Mouse (Mus musculus): ENCODE data around the gene 6030445D17Rik.

6030445D17Rik gene

DNA sequence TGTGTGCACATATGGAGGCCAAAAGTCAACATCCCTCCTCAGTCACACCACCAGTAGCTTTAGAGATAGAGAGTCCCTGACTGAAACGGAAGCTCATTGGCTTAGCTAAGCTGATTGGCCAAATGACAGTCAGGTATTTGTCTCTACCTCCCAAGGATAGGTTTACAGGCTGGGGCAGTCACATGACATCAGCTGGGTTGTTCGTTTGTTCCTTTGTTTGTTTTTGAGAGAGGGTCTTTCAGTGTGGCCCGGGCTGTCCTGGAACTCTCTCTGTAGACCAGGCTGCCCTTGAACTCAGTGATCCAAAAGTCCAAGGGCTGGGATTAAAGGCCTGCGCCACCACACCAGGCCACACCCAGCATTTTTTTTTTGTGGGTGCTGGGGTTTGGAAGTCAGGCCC lies 844 bp upstream of the 6030445D17Rik start:
- DNase-seq (ENCODE audit: low spot score) = no peak

DNA sequence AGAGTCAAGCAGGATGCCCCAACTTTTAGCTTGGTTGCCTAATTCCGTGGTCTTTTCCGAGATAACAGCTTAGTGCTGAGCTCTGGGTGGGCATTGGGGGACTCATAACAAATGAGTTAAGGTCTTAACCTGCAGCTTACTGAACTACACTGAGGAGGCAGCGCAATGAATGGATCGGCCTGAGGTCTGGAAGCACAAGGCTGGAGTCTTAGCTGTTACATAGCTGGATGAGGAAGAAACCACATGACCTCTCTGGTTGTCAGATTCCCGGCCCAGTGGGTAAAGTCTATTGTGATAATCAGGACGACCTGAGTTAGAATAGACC lies 327 bp upstream of the 6030445D17Rik start:
- DNase-seq (ENCODE audit: low spot score) = no peak

DNA sequence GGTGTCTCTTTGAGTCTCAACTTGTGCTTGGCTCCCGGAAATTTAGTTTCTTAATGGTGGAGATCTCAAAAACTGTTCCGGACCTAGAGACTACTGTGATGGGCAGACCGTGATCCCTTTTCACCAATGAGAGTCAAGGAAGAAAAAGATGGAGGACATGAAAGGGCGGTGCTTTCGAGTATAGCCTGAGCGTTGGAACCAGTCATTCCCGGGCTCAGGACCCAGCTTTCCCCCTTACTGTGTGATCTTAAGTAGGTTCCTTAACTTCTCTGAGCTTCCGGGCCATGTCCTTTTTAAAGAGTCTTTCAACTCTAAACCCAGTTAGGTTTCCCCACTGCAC lies 759 bp downstream of the 6030445D17Rik start:
- DNase-seq (ENCODE audit: low spot score) = no peak

DNA sequence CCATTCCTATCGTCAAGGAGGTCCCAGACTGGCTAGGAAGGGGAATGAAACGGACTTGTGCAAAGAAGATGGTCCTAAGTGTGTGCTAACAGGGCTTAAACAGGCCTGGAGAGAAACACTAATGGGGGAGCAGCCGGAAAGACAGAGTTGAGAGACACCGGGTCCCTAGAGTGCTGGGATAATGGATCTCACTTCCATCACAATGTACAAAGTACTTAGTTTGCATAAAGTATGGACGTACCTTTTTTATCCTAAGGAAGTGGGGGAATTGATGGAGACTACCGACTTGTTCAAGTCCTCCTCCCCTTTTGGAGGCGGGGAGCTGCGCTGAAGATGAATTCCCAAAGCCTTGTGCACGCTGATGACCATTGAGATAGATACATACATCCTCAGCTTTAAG lies 1.4 kb downstream of the 6030445D17Rik start:
- DNase-seq (ENCODE audit: low spot score) = no peak

DNA sequence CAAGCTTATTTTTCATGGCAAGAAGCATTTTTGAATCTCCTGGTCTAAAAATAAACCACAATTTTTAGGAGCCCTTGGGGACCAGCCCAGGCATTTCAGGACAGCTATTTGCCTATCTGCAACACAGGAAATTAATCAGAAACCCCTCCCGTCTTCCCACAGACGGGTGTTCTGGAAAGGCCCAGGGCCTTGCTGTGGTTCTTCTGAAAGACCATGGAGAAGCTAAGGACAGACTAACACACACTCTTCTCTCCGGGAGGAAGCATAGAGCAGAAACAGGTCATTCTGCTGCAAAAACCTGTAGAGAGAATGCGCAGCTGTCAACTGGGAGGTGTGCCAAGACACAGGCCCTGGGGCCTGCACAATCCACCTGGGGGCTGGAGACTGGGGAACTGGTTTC lies 4.2 kb downstream of the 6030445D17Rik start:
- no peak for DNase-seq (ENCODE audit: low spot score)

DNA sequence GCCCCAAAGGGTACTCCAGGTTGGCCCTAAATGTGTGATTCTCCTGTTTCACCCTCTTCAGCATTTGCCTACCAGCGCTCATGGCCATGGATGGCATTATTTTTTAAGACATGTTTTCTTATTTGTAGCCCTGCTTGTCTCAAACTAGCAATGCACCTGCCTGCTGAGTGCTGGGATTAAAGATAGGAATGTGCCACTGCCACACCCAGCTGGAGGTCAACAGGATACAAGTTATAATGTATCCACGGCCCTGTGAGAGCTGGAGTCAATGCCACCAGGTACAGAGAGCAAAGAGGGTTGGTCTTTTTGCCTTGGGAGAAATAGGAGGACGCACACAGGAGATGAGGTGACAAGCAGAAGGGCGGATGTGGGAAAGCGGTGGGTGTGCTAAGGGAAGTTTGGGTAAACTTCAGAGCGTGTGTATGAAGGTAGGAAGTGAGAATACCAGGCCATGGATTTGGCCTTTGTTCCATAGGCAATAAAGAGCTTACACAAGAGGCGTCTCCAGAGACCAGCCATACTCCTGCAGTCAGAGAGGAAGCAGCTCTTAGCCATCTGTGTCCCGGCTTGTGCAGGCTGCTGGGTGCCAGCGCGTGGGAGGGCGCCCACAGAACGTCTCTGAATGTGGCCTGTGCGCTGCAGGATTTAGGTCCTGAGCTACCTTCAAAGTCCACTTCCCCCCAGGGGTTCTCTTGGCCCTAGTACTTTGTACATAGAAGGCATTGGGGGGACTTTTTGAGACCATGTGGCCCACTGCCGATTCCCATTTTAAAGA lies 6.7 kb downstream of the 6030445D17Rik start:
- no peak for DNase-seq (ENCODE audit: low spot score)

DNA sequence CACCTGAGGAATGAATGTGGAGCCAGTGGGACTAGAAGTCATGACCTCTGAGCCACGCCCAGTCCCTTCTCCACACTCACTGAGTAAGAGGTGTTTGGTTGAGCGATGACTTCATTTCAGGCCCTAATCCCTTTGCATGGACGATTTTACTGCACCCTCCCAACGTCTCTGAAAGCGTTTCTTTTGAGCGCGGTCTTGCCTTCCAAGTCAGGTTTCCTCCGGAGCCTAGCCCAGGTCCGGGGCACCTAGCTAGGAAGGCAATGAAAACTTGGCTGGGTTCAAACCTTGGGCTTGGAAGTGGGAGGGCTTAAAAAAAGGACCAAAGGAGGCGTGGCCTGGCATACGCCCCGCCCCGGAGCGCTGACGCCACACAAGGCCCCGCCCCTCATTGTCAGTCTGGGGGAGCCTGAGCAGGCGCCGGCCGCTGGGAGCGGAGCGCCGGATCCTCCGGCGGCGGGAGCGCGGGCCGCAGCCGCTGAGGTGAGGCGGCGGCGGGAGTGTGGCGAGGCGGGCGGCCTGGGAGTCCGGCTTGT lies 7.4 kb downstream of the 6030445D17Rik start, which contains the start of gene Luzp1:
Luzp1 (plus strand) TSS at position 391 of the 533 bp plus-strand sequence.
- peak; percentile 76 for DNase-seq (ENCODE audit: low spot score)

DNA sequence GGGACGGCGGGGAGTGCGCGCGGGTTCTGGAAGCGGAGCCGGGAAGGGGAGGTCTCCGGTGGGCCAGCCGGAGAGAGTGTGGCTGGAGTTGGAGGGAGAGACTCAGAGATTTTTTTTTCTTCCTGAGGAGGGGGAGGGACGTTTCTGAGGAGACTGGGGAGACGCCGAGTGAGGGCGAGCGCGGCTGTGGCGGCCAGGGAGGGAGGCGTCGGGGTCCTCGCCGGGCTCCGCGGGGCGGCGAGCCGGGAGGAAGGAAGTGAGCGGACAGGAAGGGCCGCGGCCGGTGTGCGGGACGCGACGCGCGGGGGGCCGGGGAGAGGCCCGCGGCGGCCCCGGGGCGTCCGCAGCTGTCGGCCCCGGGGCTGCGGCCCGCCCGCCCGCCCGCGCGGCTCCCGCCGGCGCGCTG lies 7.9 kb downstream of the 6030445D17Rik start:
- DNase-seq (ENCODE audit: low spot score) = no peak

DNA sequence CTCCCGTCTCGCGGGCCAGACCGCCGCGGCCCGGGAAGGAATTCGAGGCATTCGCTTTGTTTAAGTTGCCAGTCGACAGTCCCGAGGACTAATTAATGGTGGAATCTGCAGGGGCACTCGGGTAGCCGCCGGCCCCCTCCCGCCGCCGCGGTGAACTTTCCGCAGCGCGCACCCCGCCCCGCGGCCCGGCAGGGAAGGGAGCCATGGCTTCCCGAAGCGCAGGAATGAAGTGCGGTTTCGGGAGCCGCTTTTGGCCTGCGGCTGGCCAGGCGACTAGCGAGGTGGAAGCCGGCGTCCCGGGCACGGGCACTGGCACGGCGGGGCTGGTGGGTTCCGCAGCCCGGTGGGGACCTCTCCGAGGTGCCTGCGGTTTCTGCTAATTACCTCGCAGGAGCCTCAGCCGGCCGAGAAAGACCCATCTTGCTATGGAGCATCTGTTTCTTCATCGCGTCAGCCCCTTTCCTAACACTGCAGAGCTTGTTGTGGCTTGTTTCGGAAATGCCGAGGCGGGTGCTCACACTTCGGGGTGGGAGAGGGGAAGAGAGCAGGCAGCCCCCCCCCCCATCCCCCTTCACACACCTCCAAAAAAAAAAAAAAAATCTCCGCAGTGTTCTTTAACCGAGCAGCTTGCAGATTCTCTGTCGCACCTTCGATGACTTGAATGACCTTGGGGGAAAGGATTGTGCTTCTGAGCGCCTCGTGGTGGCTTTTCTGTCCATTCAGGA lies 8.5 kb downstream of the 6030445D17Rik start:
- no peak for DNase-seq (ENCODE audit: low spot score)

DNA sequence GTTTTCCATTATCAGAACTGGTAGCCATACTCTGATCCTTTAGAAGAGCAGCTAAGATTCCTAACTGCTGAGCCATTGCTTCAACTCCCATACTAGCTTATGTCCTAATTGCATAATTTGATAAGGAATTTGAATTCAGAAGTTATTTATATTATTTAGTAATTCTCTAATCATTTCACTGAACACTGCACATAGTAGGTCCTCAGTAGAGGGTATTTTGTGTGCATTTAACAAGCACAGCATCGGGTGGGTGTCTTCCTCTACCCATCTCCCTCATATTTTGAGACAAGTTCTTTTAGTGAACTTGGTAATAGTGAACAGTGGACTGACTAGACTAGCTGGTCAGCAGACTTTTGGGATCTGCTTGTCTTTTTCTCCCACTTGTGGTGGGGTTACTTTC lies 14.6 kb downstream of the 6030445D17Rik start:
- no peak for DNase-seq (ENCODE audit: low spot score)

DNA sequence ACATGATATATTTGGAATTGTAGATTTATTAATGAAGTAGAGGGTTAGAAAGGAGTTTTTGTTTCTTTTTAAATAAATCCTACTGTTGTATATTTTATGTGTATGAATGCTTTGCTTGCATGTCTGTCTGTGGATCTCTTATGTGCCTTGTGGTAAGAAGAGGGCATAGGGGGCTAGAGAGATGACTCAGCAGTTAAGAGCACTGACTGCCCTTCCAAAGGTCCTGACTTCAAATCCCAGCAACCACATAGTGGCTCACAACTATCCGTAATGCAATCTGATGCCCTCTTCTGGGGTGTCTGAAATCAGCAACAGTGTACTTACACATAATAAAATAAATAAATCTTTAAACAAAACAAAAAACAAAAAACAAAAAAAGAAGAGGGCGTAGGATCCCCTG lies 24.5 kb downstream of the 6030445D17Rik start:
- DNase-seq (ENCODE audit: low spot score) = no peak

DNA sequence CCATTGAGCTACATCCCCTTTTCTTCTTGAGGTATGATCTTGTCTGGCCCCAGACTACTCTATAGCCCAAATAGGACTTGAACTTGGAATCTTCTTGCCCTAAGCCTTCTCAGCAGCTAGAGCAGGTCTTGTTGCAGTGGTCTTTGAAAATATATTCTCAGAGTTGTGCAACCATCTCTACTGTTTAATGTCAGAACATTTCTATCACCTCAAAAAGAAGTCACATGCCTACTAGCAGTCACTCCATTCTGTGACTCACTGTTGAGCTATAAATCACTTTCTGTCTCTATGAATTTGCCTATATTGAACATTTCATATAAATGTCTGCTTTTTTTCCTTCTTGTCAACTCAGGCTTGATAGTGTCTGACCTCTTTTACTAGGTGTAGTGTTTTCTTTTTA lies 33.9 kb downstream of the 6030445D17Rik start:
- no peak for DNase-seq (ENCODE audit: low spot score)

DNA sequence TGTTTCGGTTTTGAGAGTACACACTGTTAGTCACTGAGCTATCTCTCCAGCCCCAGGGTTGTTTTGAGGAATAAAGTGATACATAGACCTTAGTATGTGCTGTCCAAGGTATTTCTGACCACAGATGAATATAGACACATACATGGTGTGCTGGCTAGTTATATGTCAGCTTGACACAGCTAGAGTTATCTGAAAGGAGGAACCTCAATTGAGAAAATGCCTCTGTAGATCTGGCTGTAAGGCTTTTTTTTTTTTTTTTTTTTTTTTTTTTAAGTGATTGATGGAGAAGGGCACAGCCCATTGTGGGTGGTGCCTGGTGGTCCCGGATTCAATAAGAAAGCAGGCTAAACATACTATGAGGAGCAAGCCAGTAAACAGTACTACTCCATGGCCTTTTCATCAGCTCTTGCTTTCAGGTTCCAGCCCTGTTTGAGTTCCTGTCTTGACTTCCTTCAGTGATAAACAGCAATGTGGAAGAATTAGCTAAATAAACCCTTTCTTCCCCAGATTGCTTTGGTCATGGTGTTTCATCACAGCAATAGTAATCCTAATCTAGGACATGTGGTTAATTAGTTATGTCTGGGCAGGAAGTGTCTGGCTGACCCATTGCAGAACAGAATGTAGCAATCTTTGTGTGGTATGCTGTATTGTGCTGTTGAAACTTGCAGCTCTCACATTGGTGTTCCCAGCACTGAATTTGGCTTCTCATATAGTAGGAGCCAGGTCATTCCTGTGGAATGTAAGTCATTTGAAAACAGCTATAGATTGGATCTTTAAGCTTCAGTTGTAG lies 43.6 kb downstream of the 6030445D17Rik start:
- no peak for DNase-seq (ENCODE audit: low spot score)

DNA sequence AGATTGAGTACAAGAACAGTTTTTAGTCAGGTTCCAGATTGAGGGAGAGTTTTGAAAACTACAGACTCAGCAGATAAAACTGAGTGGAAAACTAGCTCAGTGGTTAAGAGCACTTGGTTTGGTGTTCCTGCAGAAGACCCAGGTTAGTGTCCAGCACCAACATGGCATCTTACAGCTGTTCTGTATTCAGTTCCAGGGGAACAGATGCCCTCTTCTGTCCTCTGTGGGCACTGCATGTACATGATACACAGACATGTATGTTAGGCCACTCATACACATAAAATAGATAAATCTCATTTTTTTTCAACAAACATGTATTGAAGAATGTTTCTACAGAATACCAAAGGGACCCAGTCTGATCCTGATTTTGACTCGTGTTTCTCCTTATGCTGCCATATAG lies 47.8 kb downstream of the 6030445D17Rik start:
- DNase-seq (ENCODE audit: low spot score) = no peak

DNA sequence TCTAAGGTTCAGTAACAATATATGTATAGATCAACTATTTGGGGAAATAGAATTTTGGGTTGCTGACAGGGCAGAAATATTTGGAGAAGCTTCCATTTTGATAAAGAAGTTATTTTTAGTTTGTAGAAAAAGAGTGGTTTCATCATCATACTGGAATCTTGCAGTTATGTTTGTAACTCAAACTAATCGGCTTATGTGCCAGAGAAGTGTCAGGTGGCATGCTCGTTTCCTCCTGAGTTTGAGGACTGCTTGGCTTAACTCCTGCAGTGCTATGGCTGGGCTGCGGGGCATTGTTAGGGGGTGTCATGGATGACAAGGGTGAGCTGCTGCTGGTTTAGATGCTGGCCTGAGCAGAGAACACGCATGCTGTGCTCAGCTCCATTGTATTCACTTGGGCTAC lies 49.7 kb downstream of the 6030445D17Rik start:
- no peak for DNase-seq (ENCODE audit: low spot score)

DNA sequence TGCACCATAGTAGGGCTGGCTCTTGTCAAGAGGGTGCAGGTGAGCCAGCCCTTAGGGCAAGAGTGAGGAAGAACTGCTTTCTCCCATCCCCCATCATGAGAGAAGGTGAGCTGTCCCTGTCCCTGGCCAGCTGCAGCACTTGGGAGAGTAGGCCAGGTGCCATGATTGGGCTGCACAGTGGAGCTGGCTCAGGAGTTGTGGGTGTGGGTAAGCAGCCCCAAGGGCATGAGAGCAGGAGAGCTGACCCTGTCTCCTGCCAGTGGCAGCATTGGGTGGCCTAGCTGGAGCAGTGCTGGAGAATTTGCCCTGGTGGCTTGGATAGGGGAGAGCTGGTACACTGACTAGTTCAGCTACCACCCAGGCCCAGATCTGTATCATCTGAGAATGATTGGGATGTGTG lies 50.9 kb downstream of the 6030445D17Rik start:
- DNase-seq (ENCODE audit: low spot score) = no peak

Data from spleen, adult 12 weeks (tissue).